Mouse (Mus musculus) heart, embryonic 14.5 days (tissue): ENCODE data around the gene Ahdc1. TPM values are rescaled to one million over a fixed set of nuclear protein-coding genes. Genes with fewer than 3 reads are reported as not detected.
"Not testable (repeated sequence)": the region's sequence is repeated elsewhere in the genome, so short reads cannot be mapped to it uniquely, and the experiment has no call there.

Experiments used
- ATAC-seq: fragments of 200-750 bp; cut with Nextera tagmentation; 2 replicates; pipeline ENCODE4 v1.8.0; 2017; ENCODE audit warnings: low read depth, moderate TSS enrichment; ENCODE audit not compliant: insufficient number of reproducible peaks, insufficient read depth, low FRiP score
- H3K27ac ChIP-seq, 2 experiments: fragments of 200-500 bp in 1 of 2; fragments of 300-500 bp in 1 of 2; sonication (generic) in 1 of 2; replicated peaks in 1 of 2; 2 replicates each; pipeline ENCODE4 v1.5.1; 2012 to 2014; ENCODE audit warnings: low read depth in 2 of 2, low read length in 2 of 2, control low read depth in 1 of 2, mild to moderate bottlenecking in 1 of 2, mixed read lengths in 1 of 2; ENCODE audit not compliant: control insufficient read depth in 1 of 2, insufficient read depth in 1 of 2
- H3K27me3 ChIP-seq: fragments of 300-500 bp; sonication (generic); 2 replicates; pipeline ENCODE4 v1.6.1; 2014; ENCODE audit warnings: mild to moderate bottlenecking, low read length, control low read depth; ENCODE audit not compliant: control insufficient read depth, insufficient read depth
- H3K36me3 ChIP-seq: fragments of 300-500 bp; sonication (generic); 2 replicates; pipeline ENCODE4 v1.6.1; 2014; ENCODE audit warnings: mild to moderate bottlenecking, control low read depth, low read length, mixed read lengths; ENCODE audit not compliant: control insufficient read depth, insufficient read depth
- H3K4me1 ChIP-seq, 2 experiments: fragments of 200-500 bp in 1 of 2; fragments of 300-500 bp in 1 of 2; sonication (generic) in 1 of 2; 2 replicates each; pipeline ENCODE4 v1.6.1; 2012 to 2014; ENCODE audit warnings: low read length in 2 of 2, control low read depth in 1 of 2, mixed read lengths in 1 of 2; ENCODE audit not compliant: control insufficient read depth in 2 of 2, insufficient read depth in 2 of 2
- H3K4me2 ChIP-seq: fragments of 300-500 bp; sonication (generic); 2 replicates; pipeline ENCODE4 v1.6.1; 2014; ENCODE audit warnings: mild to moderate bottlenecking, low read length
- H3K4me3 ChIP-seq, 2 experiments: fragments of 200-500 bp in 1 of 2; fragments of 300-500 bp in 1 of 2; sonication (generic) in 1 of 2; 2 replicates each; pipeline ENCODE4 v1.5.1; 2012 to 2014; ENCODE audit warnings: low read length in 2 of 2, mild to moderate bottlenecking in 2 of 2, control low read depth in 1 of 2, low read depth in 1 of 2, moderate library complexity in 1 of 2; ENCODE audit not compliant: control insufficient read depth in 1 of 2, insufficient read depth in 1 of 2
- H3K9ac ChIP-seq: fragments of 300-500 bp; sonication (generic); 2 replicates; pipeline ENCODE4 v1.6.1; 2014; ENCODE audit warnings: mild to moderate bottlenecking, low read length
- H3K9me3 ChIP-seq: fragments of 300-500 bp; sonication (generic); 2 replicates; pipeline ENCODE4 v1.6.1; 2016; ENCODE audit warnings: low read length, control low read depth; ENCODE audit not compliant: control insufficient read depth
- WGBS: fragments of 180-500 bp; shearing (Covaris S2); extraction: QIAGEN DNeasy Blood & Tissue Kit; methylation state at CpG from one replicate; pipeline ENCODE4 v1.1.7; 2014; 5-methylcytosine and 5-hydroxymethylcytosine counted together
- polyA plus RNA-seq: library from polyadenylated mRNA; unstranded; fragments of >200 nt; fragmentation: Nextera tagmentation; extraction: Ambion mirVana; gene quantifications from 2 replicates; pipeline ENCODE4 v1.2.1, GENCODE M21; 2014

The Ahdc1 gene
- polyA plus RNA-seq, 1 experiment from 2014 or later: 9.0 TPM

GRCm38 (mm10) chr4:133096671-133097070, 85.6 kb downstream of the Ahdc1 start:
- 0% methylated on average over 11 of the region's 26 CpGs for WGBS
- H3K36me3 ChIP-seq, H3K4me2 ChIP-seq, ATAC-seq, H3K9me3 ChIP-seq, H3K27me3 ChIP-seq: not testable (repeated sequence)
- Histone ChIP-seq H3K9ac (peak overlapping the region; percentile 57; the same call in 1 of the 2 replicates), H3K4me1 (peaks cover 32 to 41% of the 10 kb centered on the region in 2 experiments), H3K27ac (0 out of 4 replicates have a peak overlapping the region, but pooled peaks of 1 of the 2 experiments have one; percentile 39), H3K4me3 (peak overlapping the region; percentile 30 to 48)

DNA sequence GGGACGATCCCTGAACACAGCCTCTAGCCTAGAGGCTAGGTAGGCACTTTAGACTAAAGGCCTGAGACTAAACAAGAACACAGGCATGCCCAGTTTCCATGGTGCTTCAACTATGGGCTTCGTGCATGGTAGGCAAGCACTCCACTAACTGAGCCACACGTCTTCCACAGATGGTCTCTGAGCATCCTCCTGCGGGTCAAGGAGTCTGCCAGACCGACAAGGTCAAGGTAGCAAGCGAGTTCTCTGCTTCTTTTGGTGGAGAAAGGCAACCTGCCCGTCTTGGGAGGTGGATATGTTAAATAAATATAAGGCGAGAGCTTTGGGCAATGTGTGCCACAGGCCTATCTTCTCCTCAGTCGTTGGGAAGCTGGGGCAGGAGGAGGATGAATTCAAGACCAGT, 90.7 kb downstream of the Ahdc1 start:
- Histone ChIP-seq H3K9ac (no peak overlapping the region), H3K27me3 (no peaks in the 10 kb centered on the region), H3K4me3 (no peak overlapping the region), H3K4me2 (no peak overlapping the region), H3K36me3 (peaks cover 12% of the 10 kb centered on the region; the same call in 1 of the 2 replicates), H3K27ac (no peak overlapping the region), H3K9me3 (no peaks in the 10 kb centered on the region), H3K4me1 (peaks cover 8 to 13% of the 10 kb centered on the region in 2 experiments)
- 81% methylated on average over 9 of the region's 9 CpGs for WGBS
- ATAC-seq: no peak

DNA sequence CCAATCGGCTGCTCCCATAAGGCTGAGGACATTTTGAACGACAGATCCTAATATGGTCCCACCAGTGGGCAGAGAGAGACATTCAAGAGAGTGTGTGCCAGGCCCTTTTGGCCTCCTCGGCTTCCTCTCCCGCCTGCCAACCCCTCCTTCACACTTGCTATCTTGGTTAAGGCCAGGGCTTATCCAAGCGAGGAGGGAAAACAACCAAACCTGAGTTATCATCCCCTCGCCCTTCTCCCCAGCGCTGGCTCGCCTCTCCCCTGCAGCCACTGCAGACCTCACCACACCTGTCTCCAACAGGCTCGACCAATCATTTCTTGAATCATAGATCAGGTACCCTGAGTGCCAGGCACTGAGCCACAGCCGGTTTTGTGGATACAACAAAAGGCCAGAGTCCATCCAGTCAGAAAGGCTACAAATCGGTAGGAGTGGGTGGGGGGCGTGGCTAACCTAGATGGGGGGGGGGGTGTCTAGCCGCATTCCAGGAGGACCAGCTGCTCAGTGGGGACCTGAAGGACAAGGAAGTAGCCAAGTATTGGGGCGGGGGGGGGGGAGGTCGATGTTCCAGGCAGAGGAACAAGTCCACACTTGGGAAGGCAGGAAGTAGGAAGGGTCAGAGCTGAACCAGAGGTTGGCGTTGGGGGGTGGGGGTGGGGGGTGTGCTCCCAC, 92.6 kb downstream of the Ahdc1 start:
- H3K27me3 ChIP-seq: no peaks in the 10 kb centered on the region
- H3K4me3 ChIP-seq: no peak overlapping the region; a peak in 1 of 4 replicates
- 18% methylated on average over 14 of the region's 16 CpGs for WGBS
- peaks cover 21 to 28% of the 10 kb centered on the region in 2 experiments for H3K4me1 ChIP-seq
- ATAC-seq: peak; percentile 39
- no peaks in the 10 kb centered on the region for H3K9me3 ChIP-seq
- peak overlapping the region; percentile 29 for H3K4me2 ChIP-seq
- H3K36me3 ChIP-seq: peaks cover 12% of the 10 kb centered on the region; the same call in 1 of the 2 replicates
- H3K9ac ChIP-seq: peak overlapping the region; percentile 44; the same call in 1 of the 2 replicates
- peak overlapping the region; percentile 14 to 75; a peak in 3 of 4 replicates for H3K27ac ChIP-seq

GRCm38 (mm10) chr4:133104194-133104569, 93.1 kb downstream of the Ahdc1 start:
- H3K4me3 ChIP-seq: no peak overlapping the region
- peaks cover 23 to 31% of the 10 kb centered on the region in 2 experiments for H3K4me1 ChIP-seq
- H3K27ac ChIP-seq: peak overlapping the region in 1 of 2 experiments; percentile 75; a peak in 3 of 4 replicates
- H3K4me2 ChIP-seq: peak overlapping the region; percentile 29
- peaks cover 12% of the 10 kb centered on the region; the same call in 1 of the 2 replicates for H3K36me3 ChIP-seq
- no peaks in the 10 kb centered on the region for H3K27me3 ChIP-seq
- 27% methylated on average over 10 of the region's 10 CpGs for whole genome bisulfite sequencing
- no peak for ATAC-seq
- H3K9ac ChIP-seq: peak overlapping the region; percentile 44
- H3K9me3 ChIP-seq: no peaks in the 10 kb centered on the region

DNA sequence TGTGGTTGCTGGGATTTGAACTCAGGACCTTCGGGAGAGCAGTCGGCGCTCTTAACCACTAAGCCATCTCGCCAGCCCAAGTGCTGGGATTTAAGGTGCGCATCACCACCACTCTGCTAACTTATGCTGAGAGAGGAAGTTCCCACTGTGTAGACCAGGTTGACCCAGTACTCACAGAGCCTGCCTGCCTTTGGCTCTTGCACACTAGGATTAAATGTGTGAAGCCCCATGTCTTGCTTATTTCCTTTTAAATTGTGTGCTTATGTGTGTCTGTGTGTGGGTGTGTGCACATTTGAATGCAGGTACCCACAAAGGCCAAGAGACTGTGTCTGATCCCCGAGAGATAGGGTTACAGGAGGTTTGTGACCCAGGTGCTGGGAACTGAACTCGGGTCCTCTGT, 95.6 kb downstream of the Ahdc1 start:
- Histone ChIP-seq H3K4me2 (no peak overlapping the region), H3K27ac (no peak overlapping the region), H3K4me1 (peaks cover 23 to 31% of the 10 kb centered on the region in 2 experiments), H3K36me3 (peaks cover 12% of the 10 kb centered on the region; the same call in 1 of the 2 replicates), H3K9me3 (no peaks in the 10 kb centered on the region), H3K9ac (no peak overlapping the region), H3K27me3 (no peaks in the 10 kb centered on the region), H3K4me3 (no peak overlapping the region)
- WGBS: 96% methylated on average over 7 of the region's 7 CpGs
- ATAC-seq: no peak

GRCm38 (mm10) chr4:133107788-133108281, 96.8 kb downstream of the Ahdc1 start:
- Histone ChIP-seq H3K27me3 (no peaks in the 10 kb centered on the region), H3K27ac (peak overlapping the region; percentile 18 to 58), H3K4me1 (peaks cover 26 to 31% of the 10 kb centered on the region in 2 experiments), H3K4me3 (no peak overlapping the region), H3K9me3 (no peaks in the 10 kb centered on the region), H3K9ac (peak overlapping the region; percentile 38), H3K4me2 (no peak overlapping the region; the same call in 1 of the 2 replicates), H3K36me3 (peaks cover 3% of the 10 kb centered on the region; the same call in 1 of the 2 replicates)
- no peak for ATAC-seq
- 23% methylated on average over 13 of the region's 13 CpGs for WGBS

DNA sequence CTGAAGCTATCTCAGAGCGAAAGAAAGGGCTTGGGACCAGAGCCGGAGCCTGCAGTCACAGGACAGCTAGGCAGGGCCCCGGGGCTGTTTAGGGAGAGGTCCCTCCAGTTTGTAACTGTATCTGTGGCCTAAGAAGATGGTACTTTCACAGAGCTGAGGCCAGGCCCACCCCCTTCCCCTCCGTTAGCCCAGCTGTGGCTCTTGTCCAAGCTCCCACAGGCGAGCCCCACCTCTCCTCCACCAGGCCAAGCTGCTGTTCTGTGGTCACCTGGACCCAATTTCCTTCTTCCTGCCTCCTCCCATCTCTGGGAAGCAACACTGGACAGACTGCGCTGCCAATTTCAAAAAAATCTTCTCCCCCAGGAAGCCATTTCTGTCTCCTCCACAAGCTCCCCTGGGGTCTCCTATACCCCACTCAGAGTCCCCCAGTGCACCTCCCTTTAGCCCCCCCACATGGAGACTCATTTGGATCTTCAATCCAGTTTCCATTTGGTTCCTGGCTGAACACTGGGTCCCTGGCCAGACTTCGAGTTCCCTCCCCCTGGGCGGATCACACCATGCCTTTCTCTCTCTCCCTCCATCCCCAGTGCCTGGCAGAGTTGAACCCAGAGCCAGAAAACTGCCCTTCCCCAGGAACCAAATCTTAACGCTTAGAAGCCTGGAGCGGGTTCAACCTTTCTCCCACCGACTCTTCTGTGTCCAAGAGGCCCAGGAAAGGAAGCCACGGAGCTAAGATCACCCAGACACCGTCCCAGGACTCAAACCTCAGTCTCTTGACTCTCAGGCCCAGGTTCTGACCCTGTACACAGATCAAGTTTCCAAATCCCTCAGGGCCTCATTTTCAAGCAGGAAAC, 97.6 kb downstream of the Ahdc1 start:
- Histone ChIP-seq H3K9ac (0 out of 2 replicates have a peak overlapping the region, but pooled peaks have one; percentile 34), H3K27me3 (no peaks in the 10 kb centered on the region), H3K9me3 (no peaks in the 10 kb centered on the region), H3K4me2 (no peak overlapping the region), H3K27ac (peak overlapping the region; percentile 18 to 58), H3K4me1 (peaks cover 21 to 25% of the 10 kb centered on the region in 2 experiments), H3K36me3 (no peaks in the 10 kb centered on the region), H3K4me3 (no peak overlapping the region)
- 66% methylated on average over 13 of the region's 13 CpGs for WGBS
- no peak for ATAC-seq
